Mouse (Mus musculus): ENCODE data around the gene C1ra.

DNA sequence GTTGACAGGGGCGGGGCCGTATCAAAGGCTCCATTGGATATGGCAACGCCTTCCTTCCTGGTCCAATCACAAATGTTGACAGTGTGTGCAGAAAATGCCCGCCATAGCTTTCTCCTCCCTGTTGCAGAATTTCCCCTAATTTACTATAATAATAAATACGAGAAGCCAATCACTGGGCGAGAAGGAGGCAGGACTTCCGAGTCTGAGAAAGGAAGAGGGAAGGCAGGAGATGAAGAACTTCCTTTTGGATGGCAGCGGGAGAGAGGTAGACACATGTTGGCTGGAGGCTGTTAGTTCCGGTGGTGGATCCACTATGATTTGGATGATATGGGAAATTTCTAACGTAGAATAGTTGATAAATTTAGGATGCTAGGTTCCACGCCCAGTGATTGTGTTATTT is 37.6 kb upstream of the C1ra start:
- TF ChIP-seq POLR2A (IDR thresholded peaks at IDR 0.05; ENCODE audit: extremely low read depth, insufficient read depth, low read length), result no peak
- TF ChIP-seq CTCF (IDR thresholded peaks at IDR 0.05; ENCODE audit: extremely low read depth, insufficient read depth, low read length), result no peak
